Mouse (Mus musculus) embryo, embryonic 11 days (tissue): ENCODE results near the gene Mup13.
"Not testable (repeated sequence)": the region's sequence is repeated elsewhere in the genome, so short reads cannot be mapped to it uniquely, and the experiment has no call there.

Experiments used
- DNase-seq: peaks from one replicate; pipeline ENCODE4 v3.0.0-alpha.2; 2015

Mup13 gene

DNA sequence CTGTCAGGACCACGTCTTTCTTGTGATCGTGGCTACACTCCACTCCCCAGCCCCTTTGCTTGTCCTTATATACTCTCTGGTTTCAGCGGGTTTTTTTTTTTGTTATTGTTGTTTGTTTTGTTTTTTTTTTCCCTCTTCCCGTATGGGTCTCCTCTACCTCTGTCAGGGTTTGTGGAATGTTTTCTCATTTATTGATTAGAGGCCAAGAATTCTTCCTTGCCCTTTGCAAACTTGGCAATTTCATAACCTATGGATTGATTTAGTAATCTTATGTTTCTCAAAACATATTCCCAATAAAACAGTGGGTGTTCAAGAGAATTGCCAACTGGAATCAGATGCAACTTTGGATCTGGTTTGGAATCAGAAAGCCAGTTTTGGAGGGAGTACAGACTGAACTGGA lies at the start of gene Mup13:
Mup13 (minus strand) TSS at position 101 of the 400 bp plus-strand sequence.
- DNase-seq: not testable (repeated sequence)
